Comparison of ENCODE assay signal across 19 mouse cellular contexts in the genomic region with DNA sequence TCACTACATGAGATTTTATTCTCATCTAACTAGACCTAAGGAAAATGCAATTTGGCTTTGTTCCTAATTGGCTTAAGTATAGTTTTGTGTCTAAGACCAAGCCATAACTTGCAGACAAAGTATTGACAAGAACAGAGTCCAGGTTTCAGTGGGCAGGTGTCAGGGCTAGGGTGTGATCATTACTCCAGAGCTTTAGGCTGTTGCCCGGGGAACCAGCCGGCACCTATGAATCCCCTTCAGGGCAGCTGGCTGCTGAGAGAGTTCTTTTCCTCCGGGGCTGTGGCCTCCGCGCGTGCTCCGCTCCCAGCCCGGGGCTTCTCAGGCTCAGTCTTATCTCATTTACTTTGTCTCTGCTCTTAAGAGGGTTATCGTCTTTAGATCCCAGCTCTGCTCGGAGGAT. TPM values are rescaled to one million over a fixed set of nuclear protein-coding genes. Genes with fewer than 3 reads are reported as not detected.
A peak's percentile ranks its signal among the peaks of the same experiment; 100 is the strongest.
DNase-seq lines count a peak whose midpoint lies in the region; ATAC-seq and TF ChIP-seq lines count a peak whose summit lies in the region.
"Had no signal": no experiment of that assay in that cellular context is flagged by ENCODE, and none has a peak within 500 bp of the region (broad histone marks: within the 10 kb centered on the region; RNA-seq: fewer than 3 reads in every experiment).

No protein-coding gene starts in this region.

- TF ChIP-seq POLR2A in testis, adult 2 months (IDR thresholded peaks at IDR 0.05; ENCODE audit: control insufficient read depth, low read depth, low read length): no peak

- 25% methylated on average over 10 of the region's 10 CpGs for WGBS in heart, embryonic 13.5 days
- WGBS in heart, embryonic 16.5 days: 19% methylated on average over 10 of the region's 10 CpGs
- 44% methylated on average over 10 of the region's 10 CpGs for WGBS in midbrain, embryonic 15.5 days
- WGBS in forebrain, embryonic 13.5 days: 55% methylated on average over 10 of the region's 10 CpGs

- no peaks in the 10 kb centered on the region for H3K27me3 ChIP-seq in heart, embryonic 13.5 days (replicated peaks)
- H3K27me3 ChIP-seq in testis, adult 2 months (ENCODE audit: control insufficient read depth, insufficient read depth, low read length): no peaks in the 10 kb centered on the region
- no peaks in the 10 kb centered on the region for H3K27me3 ChIP-seq in heart, embryonic 16.5 days (ENCODE audit: control insufficient read depth, insufficient read depth, low read length)
- H3K27me3 ChIP-seq in midbrain, embryonic 15.5 days (replicated peaks): no peaks in the 10 kb centered on the region
- no peaks in the 10 kb centered on the region for H3K27me3 ChIP-seq in forebrain, embryonic 13.5 days
- H3K27me3 ChIP-seq: embryonic facial prominence, embryonic 13.5 days had no signal

- no peak for TF ChIP-seq CTCF in testis, adult 2 months (IDR thresholded peaks at IDR 0.05; ENCODE audit: control insufficient read depth, insufficient read depth, insufficient replicate concordance, low read depth, low read length)

- H3K4me1 ChIP-seq in heart, embryonic 13.5 days: peaks cover 6% of the 10 kb centered on the region; the same call in 1 of the 2 replicates
- H3K4me1 ChIP-seq in testis, adult 2 months (ENCODE audit: control insufficient read depth, insufficient read depth, low read length): peaks cover 9% of the 10 kb centered on the region
- H3K4me1 ChIP-seq in heart, embryonic 16.5 days (ENCODE audit: control insufficient read depth, insufficient read depth, low read length): peaks cover 2% of the 10 kb centered on the region; the same call in 1 of the 2 replicates
- H3K4me1 ChIP-seq in midbrain, embryonic 15.5 days: no peaks in the 10 kb centered on the region
- no peaks in the 10 kb centered on the region for H3K4me1 ChIP-seq in forebrain, embryonic 13.5 days
- H3K4me1 ChIP-seq: embryonic facial prominence, embryonic 13.5 days had no signal

- peak overlapping the region; percentile 66 for H3K4me2 ChIP-seq in heart, embryonic 13.5 days
- H3K4me2 ChIP-seq in heart, embryonic 16.5 days (ENCODE audit: low read depth, low read length): peak overlapping the region; percentile 50
- H3K4me2 ChIP-seq in midbrain, embryonic 15.5 days: no peak overlapping the region
- no peak overlapping the region for H3K4me2 ChIP-seq in forebrain, embryonic 13.5 days
- H3K4me2 ChIP-seq: embryonic facial prominence, embryonic 13.5 days had no signal

- peak overlapping the region; percentile 36 for H3K4me3 ChIP-seq in heart, embryonic 13.5 days
- peak overlapping the region; percentile 68 for H3K4me3 ChIP-seq in testis, adult 2 months (ENCODE audit: control insufficient read depth, low read depth, low read length)
- peak overlapping the region; percentile 5 for H3K4me3 ChIP-seq in heart, embryonic 16.5 days (ENCODE audit: low read length)
- H3K4me3 ChIP-seq in midbrain, embryonic 15.5 days: no peak overlapping the region
- no peak overlapping the region for H3K4me3 ChIP-seq in forebrain, embryonic 13.5 days
- H3K4me3 ChIP-seq: embryonic facial prominence, embryonic 13.5 days had no signal

- intact Hi-C loops in heart, postnatal 14 days (cut with DNase I): no loop called here

- peak overlapping the region; percentile 68 for H3K9ac ChIP-seq in heart, embryonic 13.5 days
- no peak overlapping the region for H3K9ac ChIP-seq in heart, embryonic 16.5 days (ENCODE audit: low read length)
- no peak overlapping the region for H3K9ac ChIP-seq in midbrain, embryonic 15.5 days
- no peak overlapping the region for H3K9ac ChIP-seq in forebrain, embryonic 13.5 days
- H3K9ac ChIP-seq: embryonic facial prominence, embryonic 13.5 days had no signal

- H3K9me3 ChIP-seq in heart, embryonic 13.5 days: no peaks in the 10 kb centered on the region
- H3K9me3 ChIP-seq in heart, embryonic 16.5 days (replicated peaks; ENCODE audit: control insufficient read depth, low read length): no peaks in the 10 kb centered on the region
- no peaks in the 10 kb centered on the region for H3K9me3 ChIP-seq in midbrain, embryonic 15.5 days
- no peaks in the 10 kb centered on the region for H3K9me3 ChIP-seq in forebrain, embryonic 13.5 days (replicated peaks)
- H3K9me3 ChIP-seq: embryonic facial prominence, embryonic 13.5 days; G1E had no signal

- ATAC-seq in heart, embryonic 13.5 days (ENCODE audit: extremely low read depth, insufficient number of reproducible peaks, low FRiP score, low TSS enrichment): no peak
- no peak for ATAC-seq in heart, embryonic 16.5 days (replicated peaks; ENCODE audit: extremely low read depth, insufficient read depth, low FRiP score)
- ATAC-seq in midbrain, embryonic 15.5 days (replicated peaks): no peak
- no peak for ATAC-seq in forebrain, embryonic 13.5 days
- ATAC-seq: hindbrain, postnatal 0 days; midbrain, embryonic 16.5 days had no signal

- no peak overlapping the region for H3K27ac ChIP-seq in heart, embryonic 13.5 days (replicated peaks)
- H3K27ac ChIP-seq in testis, adult 2 months (ENCODE audit: control insufficient read depth, insufficient read depth, low read depth, low read length): 0 out of 2 replicates have a peak overlapping the region, but pooled peaks have one; percentile 8
- H3K27ac ChIP-seq in heart, embryonic 16.5 days (ENCODE audit: low read length): no peak overlapping the region
- H3K27ac ChIP-seq in midbrain, embryonic 15.5 days: no peak overlapping the region
- no peak overlapping the region for H3K27ac ChIP-seq in forebrain, embryonic 13.5 days
- H3K27ac ChIP-seq: embryonic facial prominence, embryonic 13.5 days; hindbrain, postnatal 0 days had no signal

- H3K36me3 ChIP-seq in heart, embryonic 13.5 days: no peaks in the 10 kb centered on the region
- no peaks in the 10 kb centered on the region for H3K36me3 ChIP-seq in testis, adult 2 months (ENCODE audit: control insufficient read depth, insufficient read depth, low read length)
- no peaks in the 10 kb centered on the region for H3K36me3 ChIP-seq in heart, embryonic 16.5 days (ENCODE audit: control insufficient read depth, insufficient read depth)
- no peaks in the 10 kb centered on the region for H3K36me3 ChIP-seq in midbrain, embryonic 15.5 days (replicated peaks)
- H3K36me3 ChIP-seq in forebrain, embryonic 13.5 days (ENCODE audit: poor library complexity, severe bottlenecking): no peaks in the 10 kb centered on the region
- H3K36me3 ChIP-seq: embryonic facial prominence, embryonic 13.5 days; G1E had no signal

- no peak for DNase-seq in heart, postnatal 14 days
- DNase-seq in testis, postnatal 14 days (ENCODE audit: low spot score): no peak
- DNase-seq: cerebellum, adult 9-11 months; gastrocnemius, postnatal 10 days; kidney, postnatal 4 days; lung, adult 2 months; thymus, postnatal 36 days had no signal

RNA-seq across cellular contexts. Expression of gene Itgad, which starts 0.7 kb away (rescaled TPM):
- 0.25 TPM in 1 of 2 replicates, not detected in the other for polyA plus RNA-seq in heart, embryonic 13.5 days (2015; fragmentation: Nextera tagmentation; extraction: Ambion mirVana)
- under 1 TPM in 1 of 2 experiments, not detected in 1; 0.17 TPM for total RNA-seq in heart, postnatal 14 days (2021)
- polyA plus RNA-seq in testis, adult 2 months (2012; rRNA removed): 21.1 and 21.4 TPM in 2 replicates
- polyA plus RNA-seq in heart, embryonic 16.5 days (2015; fragmentation: Nextera tagmentation; extraction: Ambion mirVana): 0.63 and 0.69 TPM in 2 replicates
- polyA plus RNA-seq in midbrain, embryonic 15.5 days (2015; fragmentation: Nextera tagmentation; extraction: Ambion mirVana): not detected in 2 replicates
- not detected in 2 replicates for polyA plus RNA-seq in forebrain, embryonic 13.5 days (2015; fragmentation: Nextera tagmentation; extraction: Ambion mirVana)
- total RNA-seq: G1E; hindbrain, postnatal 0 days; left cerebral cortex, postnatal 14 days had no signal
- polyA plus RNA-seq: embryonic facial prominence, embryonic 13.5 days; hindbrain, postnatal 0 days; kidney, embryonic 14.5 days; limb, embryonic 14.5 days; midbrain, embryonic 16.5 days had no signal

RNA-seq across cellular contexts. Expression of gene Itgax, which starts 25.6 kb away (rescaled TPM):
- 0.11 and 0.15 TPM in 2 replicates for polyA plus RNA-seq in heart, embryonic 13.5 days (2015; fragmentation: Nextera tagmentation; extraction: Ambion mirVana)
- total RNA-seq in heart, postnatal 14 days (2021): under 1 TPM; 0.19 to 0.59 TPM
- 0.16 and 0.24 TPM in 2 replicates for polyA plus RNA-seq in testis, adult 2 months (2012; rRNA removed)
- polyA plus RNA-seq in heart, embryonic 16.5 days (2015; fragmentation: Nextera tagmentation; extraction: Ambion mirVana): 0.22 and 0.67 TPM in 2 replicates
- polyA plus RNA-seq in midbrain, embryonic 15.5 days (2015; fragmentation: Nextera tagmentation; extraction: Ambion mirVana): 0.04 and 0.08 TPM in 2 replicates
- 0.04 TPM in 1 of 2 replicates, not detected in the other for polyA plus RNA-seq in forebrain, embryonic 13.5 days (2015; fragmentation: Nextera tagmentation; extraction: Ambion mirVana)
- polyA plus RNA-seq: embryonic facial prominence, embryonic 13.5 days; G1E; hindbrain, postnatal 0 days had no signal

RNA-seq across cellular contexts. Expression of gene Cox6a2, which starts 51.3 kb away (rescaled TPM):
- 617 and 701 TPM in 2 replicates for polyA plus RNA-seq in heart, embryonic 13.5 days (2015; fragmentation: Nextera tagmentation; extraction: Ambion mirVana)
- 1,000 to 10,000 TPM; 1,548 to 1,671 TPM for total RNA-seq in heart, postnatal 14 days (2021)
- polyA plus RNA-seq in testis, adult 2 months (2012; rRNA removed): 0.35 and 0.52 TPM in 2 replicates
- 1,071 and 1,148 TPM in 2 replicates for polyA plus RNA-seq in heart, embryonic 16.5 days (2015; fragmentation: Nextera tagmentation; extraction: Ambion mirVana)
- 0.63 TPM in 1 of 2 replicates, not detected in the other for polyA plus RNA-seq in midbrain, embryonic 15.5 days (2015; fragmentation: Nextera tagmentation; extraction: Ambion mirVana)
- polyA plus RNA-seq in forebrain, embryonic 13.5 days (2015; fragmentation: Nextera tagmentation; extraction: Ambion mirVana): 0.55 TPM in 1 of 2 replicates, not detected in the other
- total RNA-seq: hindbrain, postnatal 0 days had no signal
- polyA plus RNA-seq: kidney, embryonic 14.5 days had no signal

Comparison
In these comparisons a context has a peak if more than half of its experiments do, and no peak if none do; other contexts are left out.
1. H3K4me2 ChIP-seq: peak in heart, embryonic 13.5 days (single experiment) and heart, embryonic 16.5 days (single experiment); none in midbrain, embryonic 15.5 days (single experiment) and forebrain, embryonic 13.5 days (single experiment).
2. H3K4me3 ChIP-seq: peak in heart, embryonic 13.5 days (single experiment), testis, adult 2 months (single experiment) and heart, embryonic 16.5 days (single experiment); none in midbrain, embryonic 15.5 days (single experiment) and forebrain, embryonic 13.5 days (single experiment).
3. RNA of gene Itgad, which starts 0.7 kb away (polyA plus RNA-seq): 21.1 to 21.4 TPM in testis, adult 2 months; 0.63 to 0.69 TPM in heart, embryonic 16.5 days, 0.25 TPM in heart, embryonic 13.5 days, not detected in midbrain, embryonic 15.5 days and not detected in forebrain, embryonic 13.5 days; every median in the first group is over 10 times any median in the second.
4. RNA of gene Cox6a2, which starts 51.3 kb away (polyA plus RNA-seq): 1,071 to 1,148 TPM in heart, embryonic 16.5 days and 617 to 701 TPM in heart, embryonic 13.5 days; 0.35 to 0.52 TPM in testis, adult 2 months, 0.55 TPM in forebrain, embryonic 13.5 days and 0.63 TPM in midbrain, embryonic 15.5 days; every median in the first group is over 100 times any median in the second.